Mouse (Mus musculus) T-helper 17 cell (primary cell): ENCODE measurements around the gene Tas2r135.

ENCODE experiments used
- in situ Hi-C, 2 experiments: fragments of 300-600 bp; cut with MboI, MseI; formaldehyde crosslinking; loops; 1 replicate in 1 of 2; 2 replicates in 1 of 2; pipeline ENCODE4 v1.15.1; 2025; ENCODE audit warnings: high pct_unique_total_duplicates in 2 of 2

Gene Tas2r135

GRCm38 (mm10) chr6:42399938-42400337 is 5.3 kb upstream of the Tas2r135 start, which contains the start of gene Tas2r143:
TSS of gene Tas2r143 (plus strand) at chr6:42400238.
- in situ Hi-C loops: loop anchor here in 1 of 2 experiments (25.0 kb wide), 1 partner anchor 1513 kb away; the partner anchor contains the start of gene Moxd2

- in situ Hi-C loops: no loop called here
These were observed 14.2 kb downstream of the Tas2r135 start for GRCm38 (mm10) chr6:42419443-42419842.

DNA sequence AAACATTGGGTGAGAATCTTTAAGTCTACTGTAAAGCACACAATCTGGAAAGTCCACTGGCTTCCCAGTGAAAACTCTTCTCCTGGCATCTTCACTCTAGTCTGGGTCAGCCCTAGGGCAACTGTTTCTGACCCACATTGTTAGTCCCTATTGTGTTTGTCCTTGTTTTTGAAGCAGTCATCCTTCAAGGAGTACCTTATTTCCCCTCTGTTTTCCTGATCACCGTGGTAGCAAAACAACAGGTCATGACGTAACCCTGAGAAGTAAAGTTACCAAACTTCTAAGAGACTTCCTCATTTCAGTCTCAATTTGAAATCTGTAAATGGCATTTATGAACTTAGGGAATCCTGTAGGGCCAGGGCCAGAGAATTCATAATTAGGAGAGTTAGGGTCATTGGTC is 16.2 kb downstream of the Tas2r135 start:
- in situ Hi-C loops: no loop called here

DNA sequence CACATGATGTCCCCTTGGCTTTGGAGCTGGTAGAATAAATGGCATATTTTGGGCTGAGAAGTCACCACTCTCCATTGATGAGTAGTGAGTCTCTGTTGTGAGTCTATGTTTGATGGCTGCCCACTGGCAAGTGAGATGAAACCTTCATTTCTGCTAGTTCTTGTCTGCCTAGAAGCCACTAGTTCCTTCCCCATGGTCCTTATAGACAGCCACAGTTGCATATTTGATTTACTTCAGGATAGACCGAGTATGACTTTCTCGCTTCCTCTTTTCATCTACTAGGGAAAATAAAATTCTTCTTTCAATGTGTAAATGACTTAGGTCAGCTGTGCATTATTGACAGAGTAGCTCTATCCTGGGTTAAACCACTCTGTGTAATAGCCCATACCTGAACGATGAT is 19.2 kb downstream of the Tas2r135 start:
- in situ Hi-C loops: no loop called here

- in situ Hi-C loops: loop anchor here in 1 of 2 experiments (25.0 kb wide), 1 partner anchor 1011 kb away; no protein-coding TSS in a partner anchor
These were observed 21.1 kb downstream of the Tas2r135 start for GRCm38 (mm10) chr6:42426337-42426736.

DNA sequence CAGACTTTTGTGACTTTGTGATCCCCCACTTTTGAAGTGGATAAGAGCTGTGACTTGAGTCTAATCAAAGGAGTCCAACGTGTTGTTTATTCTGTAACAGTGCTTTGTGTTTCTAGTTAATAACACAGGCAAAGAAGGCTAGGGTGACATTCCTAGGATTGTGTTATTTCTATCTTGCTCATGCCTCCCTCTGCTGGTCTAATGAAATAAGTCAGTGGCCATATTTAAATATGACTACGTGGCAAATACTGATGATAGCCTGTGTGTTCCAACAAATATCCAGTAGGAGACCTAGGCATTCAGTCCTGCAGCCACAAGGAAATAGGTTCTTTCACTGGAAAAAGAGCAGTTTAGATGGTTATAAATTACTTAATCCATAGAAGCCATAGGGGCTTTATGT is 28.3 kb downstream of the Tas2r135 start:
- in situ Hi-C loops: loop anchor here in 1 of 2 experiments (25.0 kb wide), 1 partner anchor 1004 kb away; no protein-coding TSS in a partner anchor

GRCm38 (mm10) chr6:42434446-42434845 is 29.2 kb downstream of the Tas2r135 start, which contains the start of gene Tas2r126:
TSS of gene Tas2r126 (plus strand) at chr6:42434535.
- in situ Hi-C loops: loop anchor here in 1 of 2 experiments (25.0 kb wide), 1 partner anchor 1003 kb away; no protein-coding TSS in a partner anchor

GRCm38 (mm10) chr6:42435490-42435889 is 30.3 kb downstream of the Tas2r135 start:
- in situ Hi-C loops: loop anchor here in 1 of 2 experiments (25.0 kb wide), 1 partner anchor 1002 kb away; no protein-coding TSS in a partner anchor

GRCm38 (mm10) chr6:42441395-42441794 is 36.2 kb downstream of the Tas2r135 start:
- in situ Hi-C loops: loop anchor here in 1 of 2 experiments (25.0 kb wide), 1 partner anchor 996 kb away; no protein-coding TSS in a partner anchor

- in situ Hi-C loops: loop anchor here in 1 of 2 experiments (25.0 kb wide), 1 partner anchor 993 kb away; no protein-coding TSS in a partner anchor
These were observed 39.3 kb downstream of the Tas2r135 start for GRCm38 (mm10) chr6:42444491-42444890.

- in situ Hi-C loops: loop anchor here in 1 of 2 experiments (25.0 kb wide), 1 partner anchor 990 kb away; no protein-coding TSS in a partner anchor
These were observed 42.1 kb downstream of the Tas2r135 start for GRCm38 (mm10) chr6:42447381-42447780.
